Mouse (Mus musculus) ES-Bruce4 (cell line): ENCODE measurements around the gene Prdm16.

Experiments
- CTCF ChIP-seq: IDR thresholded peaks from one replicate; pipeline ENCODE4 v1.8.1; 2011; ENCODE audit warnings: low read depth, low read length
- POLR2A ChIP-seq: IDR thresholded peaks from one replicate; pipeline ENCODE4 v1.8.1; 2011; ENCODE audit warnings: low read length; ENCODE audit not compliant: insufficient read depth

- TF ChIP-seq POLR2A (no peak), CTCF (no peak)
These were observed 133.3 kb downstream of the Prdm16 start for GRCm38 (mm10) chr4:154503260-154503829.
